7 mouse cellular contexts compared by ENCODE assay signal in the genomic region with DNA sequence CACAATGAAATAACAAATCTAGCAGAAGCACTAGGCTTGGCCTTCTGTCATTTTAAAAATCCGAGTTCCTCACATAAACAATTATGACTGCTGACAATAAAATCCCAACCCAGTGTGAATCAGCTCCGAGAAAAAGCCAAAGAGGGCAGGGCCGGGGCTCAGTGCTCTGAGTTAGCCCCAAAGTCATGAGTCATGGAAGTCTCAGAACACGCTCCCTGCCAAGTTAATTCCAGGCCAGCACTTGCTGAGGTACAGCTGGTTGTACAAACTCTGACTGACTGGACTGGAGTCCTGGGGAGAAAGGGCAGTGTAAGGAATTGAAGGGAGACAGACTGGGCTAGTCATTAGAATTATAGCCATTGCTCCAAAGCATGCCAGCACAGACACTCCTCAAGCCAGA. TPM values are rescaled to one million over a fixed set of nuclear protein-coding genes. Genes with fewer than 3 reads are reported as not detected.
DNase-seq lines count a peak whose midpoint lies in the region; ATAC-seq and TF ChIP-seq lines count a peak whose summit lies in the region.

No protein-coding gene starts in this region.

- no peaks in the 10 kb centered on the region for H3K36me3 ChIP-seq in myocyte (ENCODE audit: control insufficient read depth, insufficient read depth)
- no peaks in the 10 kb centered on the region for H3K36me3 ChIP-seq in midbrain, embryonic 10.5 days

- H3K27me3 ChIP-seq in Patski (no peaks in the 10 kb centered on the region), myocyte (ENCODE audit: control insufficient read depth, insufficient read depth, insufficient read length) (no peaks in the 10 kb centered on the region)
- H3K27me3 ChIP-seq in midbrain, embryonic 10.5 days (ENCODE audit: low read depth, poor library complexity, severe bottlenecking), result no peaks in the 10 kb centered on the region

- no peak for TF ChIP-seq POLR2A in myocyte (IDR thresholded peaks at IDR 0.05; ENCODE audit: insufficient read length, low read depth)

- intact Hi-C loops in heart, postnatal 25 days (cut with DNase I), result no loop called here

- H3K4me3 ChIP-seq in myocyte, result no peak overlapping the region
- no peak overlapping the region for H3K4me3 ChIP-seq in midbrain, embryonic 10.5 days

- TF ChIP-seq CTCF in Patski (IDR thresholded peaks at IDR 0.05), result no peak

- in situ Hi-C loops in Patski (cut with MboI; ENCODE audit: low pct_unique_long_range_greater_than_20kb), result no loop called here

- POLR2A ChIA-PET in Patski (lab: Charles Lee), result no interaction called here

- no peaks in the 10 kb centered on the region for H3K9me3 ChIP-seq in midbrain, embryonic 10.5 days (replicated peaks)

- H3K4me2 ChIP-seq in myocyte (ENCODE audit: low read depth), result peak overlapping the region; percentile 46

- no peak overlapping the region for H3K27ac ChIP-seq in midbrain, embryonic 10.5 days (replicated peaks)

- peak; percentile 100 for ATAC-seq in Patski
- ATAC-seq in granulocyte monocyte progenitor cell, adult 5-6 weeks (replicated peaks; ENCODE audit: poor library complexity, severe bottlenecking), result no peak

- CTCF ChIA-PET in Patski (lab: Charles Lee), result no interaction called here

- 84% methylated on average over 4 of the region's 4 CpGs for WGBS in midbrain, embryonic 10.5 days

- peak; percentile 76 for DNase-seq in Patski (ENCODE audit: low read depth, low spot score)
- DNase-seq in brain, adult 2 months (ENCODE audit: low read depth, low spot score), result peak; percentile 40
- peak; percentile 79 for DNase-seq in heart, postnatal 25 days (ENCODE audit: low spot score)
- no peak for DNase-seq in layer of hippocampus, adult 9-11 months
- no peak for DNase-seq in midbrain, embryonic 10.5 days (ENCODE audit: low spot score)

- H3K4me1 ChIP-seq in midbrain, embryonic 10.5 days, result peaks cover 7% of the 10 kb centered on the region; the same call in 1 of the 2 replicates

- no peaks in the 10 kb centered on the region for H3K79me2 ChIP-seq in myocyte (ENCODE audit: control insufficient read depth, insufficient read depth)

- no peak overlapping the region for H3ac ChIP-seq in myocyte (ENCODE audit: control insufficient read depth, insufficient read length)

TF ChIP-seq in myocyte, 11 proteins besides CTCF, POLR2A, EP300 and RAD21:
- TF ChIP-seq SRF (IDR thresholded peaks at IDR 0.05; ENCODE audit: control insufficient read depth, insufficient read length, low read depth) (no peak), TCF12 (IDR thresholded peaks at IDR 0.05; ENCODE audit: insufficient read depth, poor library complexity, severe bottlenecking) (no peak), MYOG (IDR thresholded peaks at IDR 0.05; ENCODE audit: control insufficient read depth in 1 of 3, insufficient read depth in 1 of 3, insufficient read length in 2 of 3, low read depth in 2 of 3) (peak in 2 of 3 experiments; percentile 41 to 73), CEBPB (IDR thresholded peaks at IDR 0.05; ENCODE audit: insufficient read depth, poor library complexity, severe bottlenecking) (no peak), MAX (IDR thresholded peaks at IDR 0.05; ENCODE audit: low read depth) (no peak), REST (IDR thresholded peaks at IDR 0.05; ENCODE audit: insufficient read depth, insufficient read length) (no peak), E2F4 (IDR thresholded peaks at IDR 0.05; ENCODE audit: insufficient read depth) (no peak), USF1 (IDR thresholded peaks at IDR 0.05; ENCODE audit: low read depth) (no peak), POLR2AphosphoS2 (IDR thresholded peaks at IDR 0.05; ENCODE audit: insufficient read length, low read depth) (no peak), TCF3 (IDR thresholded peaks at IDR 0.05; ENCODE audit: insufficient read length, low read depth) (no peak), MYOD1 (IDR thresholded peaks at IDR 0.05; ENCODE audit: control insufficient read depth in 1 of 3, insufficient read length in 2 of 3, low read depth in 2 of 3) (peak in 2 of 3 experiments; percentile 51 to 68)

RNA-seq across cellular contexts. Expression of a gene that starts 28.0 kb away (rescaled TPM):
- polyA plus RNA-seq in Patski (2021), result 17.3 TPM
- total RNA-seq in heart, postnatal 25 days (2021), result 10 to 100 TPM; 61.0 to 79.5 TPM
- 13.9 TPM for polyA plus RNA-seq in myocyte (2012; fragmentation: generic; extraction: Trizol)
- total RNA-seq in granulocyte monocyte progenitor cell, adult 5-6 weeks (2014; fragmentation: Nextera tagmentation), result 96.0 and 101 TPM in 2 replicates
- total RNA-seq in granulocyte monocyte progenitor cell, adult 5-6 weeks (2017), result 148 and 178 TPM in 2 replicates
- polyA plus RNA-seq in midbrain, embryonic 10.5 days (2016; fragmentation: Nextera tagmentation; extraction: Ambion mirVana), result 28.7 and 29.0 TPM in 2 replicates

Comparison
In these comparisons a context has a peak if more than half of its experiments do, and no peak if none do; other contexts are left out.
1. DNase-seq: peak in Patski (single experiment), brain, adult 2 months (single experiment) and heart, postnatal 25 days (single experiment); none in layer of hippocampus, adult 9-11 months (single experiment) and midbrain, embryonic 10.5 days (single experiment).